Comparison of ENCODE assay signal across 23 mouse cellular contexts in the genomic region with DNA sequence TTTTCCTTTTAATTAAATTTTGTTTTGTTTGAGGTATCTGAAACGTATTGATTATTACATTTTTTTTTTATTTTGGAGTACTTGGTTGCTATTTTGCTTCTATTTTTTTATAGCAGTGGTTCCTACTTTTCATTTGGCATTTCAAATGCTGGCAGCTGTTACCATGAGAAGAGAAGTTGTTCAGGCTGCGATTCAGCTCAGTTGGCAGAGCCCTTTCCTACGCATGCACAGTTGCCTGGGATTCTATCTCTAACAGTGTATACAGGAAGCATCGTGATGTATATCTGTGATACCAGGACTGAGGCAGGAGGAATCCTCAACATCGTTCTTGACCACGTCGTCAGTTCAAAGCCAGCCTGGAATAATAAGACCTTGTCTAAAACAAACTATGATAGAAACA.
DNase-seq lines count a peak whose midpoint lies in the region; ATAC-seq lines count a peak whose summit lies in the region.
"Had no signal": no experiment of that assay in that cellular context is flagged by ENCODE, and none has a peak within 500 bp of the region (broad histone marks: within the 10 kb centered on the region; RNA-seq: fewer than 3 reads in every experiment).

No protein-coding gene starts in this region.

- DNase-seq in frontal cortex, postnatal 25 days (ENCODE audit: low spot score in 2 of 2) = no peak
- DNase-seq in left cerebral cortex, postnatal 14 days (ENCODE audit: low spot score in 2 of 2) = peak; percentile 6 to 33
- DNase-seq in left cerebral cortex, adult 11 months (ENCODE audit: low spot score) = no peak
- peak; percentile 14 for DNase-seq in brain, embryonic 18.5 days (ENCODE audit: low read depth, low spot score)
- DNase-seq in telencephalon, adult 2 months (ENCODE audit: low read depth, low spot score) = peak; percentile 19
- DNase-seq in adrenal gland, postnatal 4 days (ENCODE audit: low spot score in 2 of 2) = no peak
- DNase-seq: adrenal gland, postnatal 14 days; cerebellum, adult 11 months; cerebellum, adult 9-10 months; cerebellum, postnatal 36 days; gastrocnemius, adult 2 months; gastrocnemius, postnatal 36 days; heart, adult 18-20 months; heart, postnatal 36 days; kidney, adult 9 months; kidney, postnatal 14 days; liver; lung, adult 2 months; lung, postnatal 10 days had no signal

- peak; percentile 55; the same call in 1 of the 2 replicates for ATAC-seq in frontal cortex, adult (ENCODE audit: low TSS enrichment)
- ATAC-seq: forebrain, embryonic 13.5 days; intestine, embryonic 16.5 days; midbrain, embryonic 13.5 days had no signal

- intact Hi-C loops in left cerebral cortex, postnatal 14 days (cut with DNase I) = no loop called here

Comparison
In these comparisons a context has a peak if more than half of its experiments do, and no peak if none do; other contexts are left out.
1. DNase-seq: peak in left cerebral cortex, postnatal 14 days (2 of 2), brain, embryonic 18.5 days (single experiment) and telencephalon, adult 2 months (single experiment); none in frontal cortex, postnatal 25 days (0 of 2), left cerebral cortex, adult 11 months (single experiment) and adrenal gland, postnatal 4 days (0 of 2).